Mouse (Mus musculus) kidney, adult 8-10 months (tissue): Measurements from ENCODE around the gene Sik3.
"Not testable (repeated sequence)": the region's sequence is repeated elsewhere in the genome, so short reads cannot be mapped to it uniquely, and the experiment has no call there.

ENCODE experiments used
- DNase-seq, 2 experiments: peaks; one replicate each; pipeline ENCODE4 v3.0.0; 2022

Gene Sik3

DNA sequence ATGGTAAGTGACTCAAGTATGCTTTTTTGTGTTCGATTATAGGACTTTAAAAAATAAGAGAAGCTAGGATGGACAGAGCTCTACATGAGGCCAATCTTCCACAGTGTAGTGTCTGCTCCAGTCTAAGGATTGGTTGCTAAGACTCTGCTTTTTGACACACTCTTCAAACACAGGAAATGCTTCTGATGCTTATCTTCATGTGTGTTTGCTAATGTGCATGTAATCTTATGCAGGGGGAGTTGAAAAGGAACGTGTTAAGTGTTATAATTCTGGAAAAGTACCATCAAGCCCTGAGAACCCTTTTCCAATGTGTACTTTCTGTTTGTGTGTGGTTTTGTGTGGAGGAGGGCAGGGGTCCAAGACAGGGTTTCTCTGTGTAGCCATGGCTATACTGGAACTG lies 141.8 kb downstream of the Sik3 start:
- DNase-seq = no peak

DNA sequence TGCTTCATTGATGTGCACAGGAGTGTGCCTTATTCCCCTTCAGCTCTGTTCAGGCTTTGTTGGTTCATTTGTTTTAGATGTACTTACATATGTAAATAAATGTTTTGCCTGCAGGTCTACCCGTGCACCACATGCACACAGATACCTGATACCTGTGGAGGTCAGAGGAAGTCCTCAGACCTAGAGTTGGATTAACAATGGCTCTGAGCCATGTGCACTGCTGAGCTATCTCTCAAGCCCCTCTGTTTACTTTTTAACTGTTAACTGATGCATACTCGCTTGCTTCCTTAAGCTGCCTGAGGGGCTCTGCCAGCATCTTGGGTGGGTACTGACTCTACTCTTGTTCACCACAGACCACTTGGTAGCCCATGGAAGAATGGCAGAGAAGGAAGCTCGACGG lies 142.4 kb downstream of the Sik3 start:
- DNase-seq = no peak

- DNase-seq = not testable (repeated sequence)
Observed at GRCm38 (mm10) chr9:46155818-46156217, 143.2 kb downstream of the Sik3 start.

GRCm38 (mm10) chr9:46156711-46157110 lies 144.1 kb downstream of the Sik3 start:
- no peak for DNase-seq

DNA sequence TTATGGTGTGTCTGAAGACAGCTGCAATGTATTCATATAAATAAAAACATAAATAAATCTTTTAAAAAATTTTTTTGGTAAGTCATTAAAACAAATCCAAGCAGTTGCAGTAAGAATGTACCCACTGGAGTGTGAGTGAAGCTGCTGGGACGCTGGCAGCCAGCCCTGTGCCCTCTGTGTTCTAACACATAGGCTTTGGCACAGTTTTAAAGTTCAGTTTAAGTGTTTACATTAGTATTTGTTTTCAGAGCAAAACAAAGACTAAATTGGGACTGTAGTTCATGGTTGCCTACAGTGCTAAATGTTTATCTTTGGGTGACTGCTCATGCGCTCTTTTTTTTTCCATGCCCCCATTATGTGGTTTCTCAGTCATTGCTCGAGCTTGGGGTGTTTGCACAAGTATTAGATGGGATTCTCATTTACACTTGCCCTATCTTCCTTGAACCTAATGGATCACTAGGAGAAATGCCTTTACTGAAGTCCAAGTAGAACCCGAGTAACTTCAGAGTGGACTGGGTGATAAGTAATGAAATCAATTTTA lies 145.7 kb downstream of the Sik3 start:
- DNase-seq = peak in 1 of 2 experiments; percentile 28

GRCm38 (mm10) chr9:46163430-46163829 lies 150.8 kb downstream of the Sik3 start:
- DNase-seq = peak in 1 of 2 experiments; percentile 23

DNA sequence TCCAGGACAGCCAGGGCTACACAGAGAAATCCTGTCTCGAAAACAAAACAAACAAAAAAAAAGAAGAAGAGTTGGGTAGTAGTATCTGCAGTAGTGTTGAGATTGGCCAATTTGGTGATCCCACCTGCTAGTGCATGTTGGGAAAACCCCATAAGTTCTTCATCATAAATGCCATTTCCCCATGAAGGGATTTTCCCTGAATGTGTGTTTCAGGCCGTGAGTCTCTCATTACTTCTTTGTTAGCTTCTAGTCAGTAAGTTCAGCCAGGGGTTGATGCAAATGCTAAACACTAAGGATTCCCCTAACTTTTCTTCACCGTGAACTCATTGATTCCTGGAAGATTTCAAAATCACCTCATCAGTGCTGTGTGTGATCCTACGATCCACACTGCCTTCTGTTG lies 156.2 kb downstream of the Sik3 start:
- no peak for DNase-seq

GRCm38 (mm10) chr9:46172251-46172650 lies 159.6 kb downstream of the Sik3 start:
- DNase-seq = no peak

GRCm38 (mm10) chr9:46172953-46173352 lies 160.3 kb downstream of the Sik3 start:
- DNase-seq = no peak

- DNase-seq = no peak
Observed at GRCm38 (mm10) chr9:46173919-46174318, 161.3 kb downstream of the Sik3 start.

DNA sequence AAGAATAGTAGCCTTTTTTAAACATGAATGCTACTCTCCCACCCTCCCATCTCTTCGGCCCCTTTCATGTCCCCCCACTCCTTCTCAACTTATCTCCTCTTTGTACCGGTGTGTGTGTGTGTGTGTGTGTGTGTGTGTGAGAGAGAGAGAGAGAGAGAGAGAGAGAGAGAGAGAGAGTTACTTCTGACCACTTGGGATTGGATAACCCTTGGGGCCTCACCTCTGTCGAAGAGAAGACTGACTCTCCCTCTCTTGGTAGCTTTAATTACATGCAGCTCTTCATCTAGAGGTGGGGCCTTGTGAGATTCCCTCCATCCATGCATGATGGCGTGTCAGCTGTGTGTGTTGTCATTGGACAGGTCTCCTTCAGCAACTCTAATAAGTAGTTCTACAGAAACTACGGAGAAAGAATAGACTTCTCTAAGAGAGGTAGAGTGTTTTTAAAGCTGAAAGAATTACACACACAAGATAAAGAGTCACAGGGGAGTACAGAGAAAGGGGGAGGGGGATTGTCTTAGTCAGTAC lies 162.2 kb downstream of the Sik3 start:
- DNase-seq = no peak

DNA sequence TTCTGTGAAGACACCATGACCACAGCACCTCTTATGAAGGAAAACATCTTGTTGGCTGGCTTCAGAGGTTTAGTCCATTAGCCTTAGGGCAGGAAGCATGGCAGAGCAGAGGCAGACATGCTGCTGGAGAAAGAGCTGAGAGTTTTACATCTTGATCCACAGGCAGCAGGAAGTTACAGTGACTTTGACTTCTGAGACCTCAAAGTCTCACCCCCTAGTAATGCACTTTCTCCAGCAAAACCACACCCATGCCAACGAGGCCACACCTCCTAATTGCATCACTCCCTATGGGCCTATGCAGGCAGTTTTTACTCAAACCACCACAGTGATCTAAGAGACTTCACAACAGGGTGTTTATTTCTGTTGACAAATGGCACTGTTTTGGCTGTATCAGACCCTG lies 162.7 kb downstream of the Sik3 start:
- peak in 1 of 2 experiments; percentile 10 for DNase-seq

GRCm38 (mm10) chr9:46175938-46176375 lies 163.3 kb downstream of the Sik3 start:
- no peak for DNase-seq

DNA sequence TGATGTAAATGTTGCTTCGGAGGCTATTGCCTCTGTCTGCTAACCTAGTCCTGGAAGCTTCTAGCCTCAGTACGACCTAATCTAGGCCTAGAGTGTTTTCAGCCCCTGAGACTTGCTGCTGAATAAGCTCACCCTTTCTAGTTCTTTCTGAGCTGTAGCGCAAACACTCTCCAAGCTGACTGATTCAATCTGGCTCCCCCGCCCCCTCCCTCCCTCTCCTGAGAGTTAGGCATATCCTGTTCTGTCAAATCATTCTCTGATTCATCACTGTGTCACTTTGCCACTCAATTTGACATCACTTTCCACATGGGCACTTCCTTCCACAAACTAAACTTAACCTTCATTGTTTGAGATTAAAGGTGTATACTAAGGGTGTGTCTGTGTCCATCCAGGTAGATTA lies 164.0 kb downstream of the Sik3 start:
- DNase-seq = no peak

- no peak for DNase-seq
Observed at GRCm38 (mm10) chr9:46178595-46178994, 166.0 kb downstream of the Sik3 start.

DNA sequence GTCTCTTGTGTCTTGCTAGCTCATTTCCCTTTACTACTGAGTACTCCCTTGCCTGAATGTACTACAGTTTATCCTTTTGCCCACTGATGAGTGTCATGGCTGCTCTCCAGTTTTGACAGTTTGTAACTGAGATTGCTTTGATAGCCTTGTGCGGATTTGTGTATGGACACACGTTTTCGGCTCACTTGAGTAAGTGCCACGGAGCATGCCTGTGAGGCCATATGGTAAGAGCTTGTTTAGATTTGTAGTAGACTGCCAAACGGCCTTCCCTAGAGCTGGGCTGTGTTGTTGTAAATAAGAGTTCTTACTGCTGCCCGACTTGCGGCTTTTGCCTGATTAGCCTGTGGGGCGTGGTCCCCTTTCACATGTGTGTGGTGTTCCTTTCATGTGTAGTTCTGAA lies 168.7 kb downstream of the Sik3 start:
- no peak for DNase-seq

GRCm38 (mm10) chr9:46184542-46184941 lies 171.9 kb downstream of the Sik3 start:
- DNase-seq = no peak

DNA sequence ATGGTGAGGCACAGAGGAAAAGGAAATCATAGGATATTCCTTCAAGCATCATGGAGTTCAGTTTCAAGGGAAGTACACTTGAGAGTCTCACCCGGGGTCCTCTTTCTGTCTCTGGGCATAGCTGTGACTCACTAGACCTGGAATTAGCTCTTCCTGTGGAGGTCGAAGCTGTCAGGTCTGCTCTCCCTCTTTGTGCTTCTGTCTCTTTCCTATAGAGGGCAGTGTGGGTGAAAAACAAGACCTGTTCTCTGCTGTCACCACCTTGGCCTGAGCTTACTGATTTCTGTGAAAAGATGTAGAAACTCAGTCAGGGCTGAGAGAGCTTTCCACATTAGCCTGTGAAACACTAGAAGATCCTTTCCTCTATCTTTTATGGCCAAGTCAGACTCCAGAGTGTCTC lies 172.6 kb downstream of the Sik3 start:
- peak in 1 of 2 experiments; percentile 55 for DNase-seq

DNA sequence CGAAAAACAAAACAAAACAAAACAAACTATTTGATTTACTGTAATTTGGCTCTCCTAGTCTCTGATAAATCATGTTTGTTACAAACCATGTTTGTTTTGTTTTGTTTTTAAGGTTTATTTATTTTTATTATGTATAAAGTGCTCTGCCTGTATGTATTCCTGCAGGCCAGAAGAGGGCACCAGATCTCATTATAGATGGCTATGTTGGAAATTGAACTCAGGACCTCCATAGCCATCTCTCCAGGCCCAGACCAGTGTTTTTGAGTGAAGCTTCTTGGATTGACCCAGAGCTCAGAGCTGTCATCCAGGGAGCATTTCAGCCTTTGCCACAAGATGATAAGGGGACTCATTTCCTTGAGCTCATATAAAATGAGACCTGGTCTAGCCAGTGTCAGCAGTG lies 173.8 kb downstream of the Sik3 start:
- DNase-seq = no peak

GRCm38 (mm10) chr9:46188370-46188769 lies 175.8 kb downstream of the Sik3 start:
- DNase-seq = no peak

DNA sequence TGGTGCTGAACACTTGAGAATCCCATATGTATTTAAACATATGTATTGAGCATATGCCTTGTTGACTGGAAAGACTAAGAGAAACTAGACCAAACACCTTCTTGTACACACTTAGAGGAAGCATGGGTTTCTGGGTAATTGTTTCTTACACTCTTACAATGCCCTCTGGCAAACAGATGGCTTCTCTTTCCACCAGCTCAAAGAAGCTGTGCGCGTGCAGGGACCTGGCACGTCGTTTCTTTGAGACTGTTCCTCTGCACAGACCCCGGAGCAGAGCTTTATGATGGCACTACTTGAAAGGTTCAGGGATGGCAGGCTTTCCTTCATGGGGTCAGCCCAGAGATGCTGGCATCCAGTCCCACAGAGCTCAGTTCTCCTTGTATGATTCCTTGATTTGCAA lies 176.3 kb downstream of the Sik3 start:
- DNase-seq = no peak

- no peak for DNase-seq
Observed at GRCm38 (mm10) chr9:46189381-46189780, 176.8 kb downstream of the Sik3 start.

DNA sequence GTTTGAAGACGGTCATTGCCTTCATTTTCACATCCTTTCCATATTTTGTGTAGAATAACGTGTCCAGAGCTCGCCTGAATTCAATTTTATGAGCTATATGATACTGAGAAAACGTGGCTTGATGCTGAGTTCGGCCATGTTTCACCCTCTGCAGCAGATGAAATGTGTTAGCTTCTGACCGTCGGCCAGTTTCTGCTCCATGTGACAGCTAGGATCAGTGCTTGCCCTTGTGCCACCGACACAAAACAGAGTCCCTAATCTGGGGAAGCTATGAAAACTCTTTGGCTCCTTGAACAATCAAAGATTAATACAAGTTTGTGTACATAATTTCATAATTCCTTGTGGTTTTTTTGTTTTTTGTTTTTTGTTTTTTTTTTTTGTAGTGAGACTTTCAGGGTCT lies 178.6 kb downstream of the Sik3 start:
- DNase-seq = no peak

DNA sequence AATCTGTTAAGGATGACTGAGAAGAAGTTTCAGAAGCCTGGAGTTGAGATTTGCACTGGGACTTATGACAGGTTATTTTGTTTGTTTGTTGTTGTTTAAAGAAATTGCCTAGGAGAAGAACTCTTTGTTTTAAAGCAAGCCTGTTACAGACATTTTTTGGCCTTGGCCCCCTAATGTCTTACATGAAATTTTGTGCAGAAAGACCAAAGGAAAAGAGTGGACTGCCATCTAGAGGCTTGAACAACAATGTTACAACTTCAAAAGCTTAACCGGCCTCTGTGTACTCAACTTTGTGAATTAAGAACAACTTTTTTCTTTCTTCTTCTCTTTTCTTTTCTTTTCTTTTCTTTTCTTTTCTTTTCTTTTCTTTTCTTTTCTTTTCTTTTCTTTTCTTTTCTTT lies 179.0 kb downstream of the Sik3 start:
- peak in 1 of 2 experiments; percentile 32 for DNase-seq

GRCm38 (mm10) chr9:46192642-46193041 lies 180.0 kb downstream of the Sik3 start:
- no peak for DNase-seq
